Mouse (Mus musculus): Measurements from ENCODE around the gene Rundc3a.
"Not testable (repeated sequence)": the region's sequence is repeated elsewhere in the genome, so short reads cannot be mapped to it uniquely, and the experiment has no call there.

Gene Rundc3a

DNA sequence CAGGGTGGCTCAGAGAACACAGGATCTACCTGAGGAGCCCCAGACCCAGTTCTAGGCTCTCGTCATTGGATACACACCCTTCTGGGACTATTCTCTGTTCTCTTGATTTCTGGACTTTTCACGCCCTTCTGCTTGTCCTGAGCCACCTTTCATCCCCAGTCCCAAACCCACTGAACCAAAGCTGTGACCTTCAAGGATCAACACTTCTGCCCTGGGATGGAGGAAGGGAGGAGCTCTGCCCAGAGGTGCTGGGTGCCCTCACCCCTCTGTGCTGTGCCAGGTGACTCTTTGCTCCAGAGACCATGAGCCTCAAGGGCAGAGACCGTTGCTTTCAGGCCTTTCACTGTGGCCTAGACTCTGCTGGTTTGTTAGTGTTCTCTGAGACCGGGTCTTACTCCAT is 23.9 kb upstream of the Rundc3a start:
- no peak for DNase-seq

DNA sequence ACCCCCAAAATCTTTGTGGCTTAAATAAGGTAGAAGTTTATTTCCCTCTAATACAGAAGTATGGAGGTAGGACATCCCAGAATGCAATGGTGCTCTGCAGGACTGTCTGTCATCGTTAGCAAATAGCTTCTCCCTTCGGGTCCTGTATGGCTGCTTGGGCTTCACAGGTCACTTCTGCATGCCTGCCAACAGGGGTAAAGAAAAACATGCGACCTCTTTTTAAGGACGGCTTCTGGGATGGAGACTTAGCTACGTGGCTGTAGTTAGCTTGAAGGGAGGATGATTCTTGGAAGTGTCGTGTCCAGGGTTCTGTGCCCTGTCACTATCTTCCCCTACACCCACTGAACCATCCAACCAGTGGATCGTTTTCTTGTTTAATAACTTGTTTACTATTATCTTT is 22.9 kb upstream of the Rundc3a start:
- no peak for DNase-seq

DNA sequence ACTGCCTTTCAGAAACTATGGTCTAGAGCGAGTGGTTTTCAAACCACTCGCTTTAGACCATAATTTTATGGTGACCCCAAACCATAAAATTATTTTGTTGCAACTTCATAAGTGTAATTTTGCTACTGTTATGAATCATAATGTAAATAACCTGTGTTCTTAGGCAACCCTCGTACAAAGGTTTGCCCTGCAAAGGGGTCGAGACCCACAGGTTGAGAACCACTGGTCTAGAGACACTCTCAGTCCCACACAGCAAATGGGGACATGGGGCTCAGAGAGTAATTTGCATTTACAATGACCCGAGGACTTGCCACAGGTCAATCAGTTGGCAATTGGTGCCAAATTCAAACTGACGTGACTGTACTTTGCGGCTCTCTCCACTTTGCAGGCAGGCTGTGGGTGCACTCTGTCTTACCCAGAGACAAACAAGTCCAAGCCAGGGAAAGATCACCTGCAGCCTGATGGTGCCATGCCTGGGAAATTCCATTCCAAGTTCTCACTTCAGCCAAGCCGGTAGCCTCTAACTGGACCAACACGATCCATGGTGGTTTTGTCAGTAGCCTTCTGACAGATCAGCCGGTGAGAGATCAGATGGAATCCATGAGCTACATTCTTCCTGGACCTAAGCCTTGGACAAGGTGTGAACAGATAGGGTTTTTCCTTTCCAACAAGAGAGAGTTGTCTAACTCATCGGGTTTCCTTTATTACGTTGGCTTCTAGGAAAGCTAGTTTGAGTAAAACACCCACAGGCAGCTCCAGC is 21.1 kb upstream of the Rundc3a start:
- no peak for DNase-seq

DNA sequence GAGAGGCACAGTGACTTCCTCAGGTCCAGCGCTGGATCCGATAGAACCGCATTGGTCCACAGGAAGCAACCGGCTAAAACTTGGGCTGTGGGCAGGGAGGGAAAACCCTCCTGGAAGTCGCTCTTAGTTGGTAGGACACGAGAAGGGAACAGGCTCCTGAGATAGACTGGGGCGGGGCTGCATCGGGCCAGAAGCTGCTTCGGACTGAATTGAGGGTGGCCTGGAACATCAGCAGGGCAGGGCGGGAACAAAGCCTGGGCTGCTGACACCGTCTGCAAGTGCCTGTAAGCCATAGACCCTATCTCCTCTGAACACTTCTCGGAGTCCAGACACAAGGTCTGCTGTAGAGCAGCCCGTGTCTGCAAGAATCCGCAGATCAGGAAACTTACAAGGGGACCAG is 20.3 kb upstream of the Rundc3a start:
- DNase-seq, result no peak

DNA sequence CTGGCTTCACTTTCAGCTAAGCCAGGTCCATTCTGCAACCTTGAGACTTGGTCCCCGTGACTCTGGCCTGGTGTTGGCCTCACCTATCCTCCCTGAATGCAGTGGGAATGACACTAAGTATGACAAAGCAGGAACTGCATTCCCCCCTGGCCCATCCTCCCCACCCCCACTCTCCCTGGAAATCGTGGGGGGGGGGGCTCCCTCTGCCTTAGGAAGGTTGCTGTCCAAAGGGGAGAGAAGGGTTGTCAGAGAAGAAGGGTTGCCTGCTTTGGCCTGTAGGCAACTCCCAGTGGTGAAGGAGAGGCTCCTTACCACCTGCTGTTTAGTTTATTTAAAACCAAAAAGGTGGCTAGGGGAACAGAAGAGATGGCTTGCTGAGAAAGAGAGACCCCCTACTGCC is 19.6 kb upstream of the Rundc3a start:
- no peak for DNase-seq

DNA sequence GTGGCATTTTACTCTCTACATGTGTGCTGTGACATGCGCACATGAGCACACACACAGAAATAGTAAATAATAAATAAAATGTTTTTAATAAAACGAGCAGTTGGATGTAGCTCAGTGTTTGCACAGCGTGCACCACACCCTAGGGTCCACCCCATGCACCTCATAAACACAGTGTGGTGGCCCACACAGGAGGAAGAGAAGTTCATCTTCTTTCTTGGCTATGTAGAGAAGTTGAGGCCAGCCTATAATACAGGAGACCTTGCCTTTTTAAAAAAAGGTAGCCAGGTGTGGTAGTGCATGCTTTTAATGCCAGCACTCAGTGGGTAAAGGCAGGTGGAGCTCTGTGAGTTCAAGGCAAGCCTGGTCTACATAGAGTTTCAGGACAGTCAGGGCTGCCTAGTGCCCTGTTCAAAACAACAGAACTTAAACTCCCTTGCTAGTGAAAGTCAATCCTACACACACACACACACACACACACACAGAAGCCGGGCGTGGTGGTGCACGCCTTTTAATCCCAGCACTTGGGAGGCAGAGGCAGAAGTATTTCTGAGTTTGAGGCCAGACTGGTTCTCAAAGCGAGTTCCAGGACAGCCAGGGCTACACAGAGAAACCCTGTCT is 19.0 kb upstream of the Rundc3a start:
- no peak for DNase-seq

DNA sequence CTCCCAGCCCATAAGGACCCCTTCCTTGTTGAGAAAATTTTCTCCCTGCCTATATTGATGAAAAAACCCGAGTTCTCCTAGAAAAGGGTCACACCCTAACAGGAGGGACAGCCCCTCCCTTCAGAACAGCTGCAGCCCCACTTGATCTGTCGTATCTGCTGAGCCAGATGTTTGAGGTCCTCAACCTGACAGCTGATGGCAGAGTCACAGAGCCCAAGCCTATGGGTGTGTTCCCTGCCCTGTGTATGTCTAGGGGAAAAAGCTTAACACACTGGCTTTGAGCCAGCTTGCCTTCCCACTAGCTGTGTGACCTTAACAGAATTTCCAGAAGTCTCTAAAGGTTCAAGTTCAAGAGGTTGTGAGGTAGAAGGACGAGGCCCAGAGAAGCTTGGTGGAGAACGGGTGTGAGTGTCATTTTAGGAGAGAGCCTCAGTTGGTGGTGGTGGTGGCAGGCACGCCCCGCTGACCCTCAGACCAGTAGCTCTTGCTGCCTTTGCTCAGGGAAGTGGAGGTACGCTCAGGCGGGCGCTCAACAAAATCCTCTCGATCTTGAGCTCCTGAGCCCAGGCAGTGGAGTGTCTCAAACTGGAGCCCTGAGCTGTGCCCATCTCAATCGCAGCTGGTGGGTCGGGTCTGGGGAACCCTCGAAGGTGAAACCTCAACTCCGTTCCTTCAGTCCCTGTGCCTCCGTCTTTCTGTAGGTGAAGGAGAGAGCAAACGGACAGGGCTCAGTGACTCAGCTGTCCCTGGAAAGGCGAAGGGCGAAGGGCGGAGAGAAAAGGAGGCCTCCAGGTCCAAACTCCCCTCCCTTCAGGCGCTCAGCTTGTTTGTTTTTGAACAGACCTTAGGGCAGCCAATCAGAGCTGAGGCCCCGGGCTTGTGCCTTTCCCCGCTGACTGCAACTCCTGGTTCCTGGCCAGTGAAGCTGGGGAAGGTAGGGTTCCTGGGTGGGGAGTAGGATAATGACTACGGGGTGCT is 17.7 kb upstream of the Rundc3a start:
- DNase-seq, result peak; percentile 12

DNA sequence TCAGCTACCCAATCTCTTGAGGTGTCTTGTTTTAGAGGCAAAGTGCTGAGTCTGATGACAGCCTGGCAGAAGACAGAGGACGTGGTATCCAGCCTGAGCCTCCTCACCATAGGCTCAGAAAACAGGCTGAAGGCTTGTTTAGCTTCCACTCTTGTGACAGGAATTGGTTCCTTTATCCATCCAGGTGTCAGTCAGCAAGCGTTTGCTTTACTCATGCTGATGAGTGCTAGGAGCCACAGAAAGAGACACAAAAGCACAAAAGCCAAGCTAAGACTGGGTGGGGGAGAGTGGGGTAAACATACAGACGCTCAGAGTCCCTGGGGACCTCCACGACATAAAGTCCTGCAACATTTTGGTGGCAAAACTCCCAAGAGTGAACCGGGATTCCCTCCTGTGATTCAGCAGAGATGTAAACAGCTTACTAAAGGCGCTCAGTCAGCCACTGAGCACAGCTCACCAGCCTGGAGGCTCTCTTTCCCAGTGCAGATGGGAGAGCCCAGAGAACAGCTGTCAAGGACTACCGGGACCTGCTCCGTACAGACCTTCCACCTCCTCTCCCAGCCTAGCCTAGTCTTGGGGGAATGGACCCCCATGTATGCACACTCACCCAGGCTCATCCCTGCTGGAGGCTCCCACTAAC is 16.9 kb upstream of the Rundc3a start:
- DNase-seq, result no peak

DNA sequence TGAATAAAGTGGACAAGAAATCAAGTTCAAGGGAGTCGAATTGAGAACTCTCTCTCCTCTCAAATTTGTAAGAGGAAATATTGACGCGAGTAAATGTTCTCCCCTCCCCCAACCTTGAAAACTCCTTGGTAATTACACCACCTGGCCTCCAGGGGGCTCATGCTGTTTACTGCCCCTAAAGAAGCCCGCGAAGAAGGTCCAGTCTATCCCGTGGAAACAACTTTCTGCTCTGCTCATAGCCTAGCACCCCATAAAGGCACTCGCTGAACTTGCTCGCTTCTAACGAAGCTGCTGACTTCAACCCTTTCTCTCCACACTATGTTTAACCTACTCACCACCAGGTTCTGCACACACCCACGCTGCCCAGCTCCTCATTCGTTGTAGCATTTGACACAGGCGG is 16.0 kb upstream of the Rundc3a start:
- no peak for DNase-seq

DNA sequence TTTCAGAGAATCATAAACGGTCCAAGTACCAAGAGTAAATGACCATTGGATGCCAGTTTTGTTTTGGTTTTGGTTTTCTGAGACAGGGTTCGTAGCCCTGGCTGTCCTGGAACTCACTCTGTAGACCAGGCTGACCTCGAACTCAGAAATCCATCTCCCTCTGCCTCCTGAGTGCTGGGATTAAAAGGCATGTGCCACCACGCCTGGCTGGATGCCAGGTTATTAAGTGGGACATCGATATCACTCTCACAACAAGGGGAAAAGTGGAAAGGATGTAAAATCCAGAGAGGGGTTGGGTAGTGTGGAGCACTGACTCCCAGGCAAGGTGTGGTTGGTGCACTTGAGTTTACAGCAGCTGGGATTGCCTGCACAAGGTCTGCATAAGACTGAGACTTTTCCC is 13.1 kb upstream of the Rundc3a start:
- no peak for DNase-seq

DNA sequence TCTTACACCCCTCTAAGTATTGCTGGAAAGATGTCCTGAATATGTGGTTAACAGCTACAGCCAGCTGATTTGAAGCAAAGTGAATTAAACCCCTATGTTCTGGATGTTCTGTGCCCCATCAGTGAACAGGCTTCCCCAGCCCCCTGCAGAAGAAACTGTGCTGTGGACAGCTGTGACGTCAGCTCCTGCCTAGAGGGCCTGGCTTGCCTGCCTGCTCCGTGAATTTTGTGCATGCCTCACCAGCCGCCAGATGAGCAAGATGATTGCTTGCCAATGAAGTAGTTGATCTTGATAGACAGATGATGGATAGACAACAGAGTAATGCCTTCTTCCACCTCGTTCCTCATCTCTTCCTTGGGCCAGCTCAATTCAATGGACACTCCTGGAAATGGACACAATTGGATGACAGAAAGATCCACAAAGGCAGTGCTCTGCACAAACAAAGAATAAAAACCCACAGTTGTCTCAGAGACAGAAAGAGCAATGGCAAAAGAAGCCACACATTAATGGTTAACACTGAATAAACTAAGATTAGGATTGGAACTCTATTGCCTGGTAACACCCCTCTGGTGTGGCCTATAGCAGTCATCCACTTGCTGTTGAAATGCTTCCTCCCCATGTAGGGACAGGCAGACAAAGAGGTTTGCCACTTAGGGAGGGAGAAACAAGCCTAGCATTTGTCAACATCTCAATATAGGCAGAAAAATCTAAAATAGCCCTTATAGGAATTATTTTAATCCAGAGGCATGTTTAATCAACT is 11.7 kb upstream of the Rundc3a start:
- no peak for DNase-seq

DNA sequence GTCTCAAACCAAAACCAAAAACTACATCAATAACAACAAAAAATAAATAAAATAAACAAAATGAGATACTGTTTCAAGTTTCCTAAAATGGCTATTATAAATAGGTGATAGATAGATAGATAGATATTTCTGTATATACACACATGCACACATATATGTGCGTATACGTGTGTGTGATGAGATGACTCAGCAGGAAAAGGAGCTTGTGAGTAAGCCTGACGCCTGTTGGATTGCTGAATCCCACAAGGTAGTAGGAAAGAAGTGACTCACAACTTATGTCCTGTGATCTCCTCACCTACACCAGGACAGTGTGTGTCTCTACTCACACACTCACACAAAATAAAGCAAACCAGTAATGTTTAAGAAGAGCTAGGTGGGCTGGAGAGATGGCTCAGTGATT is 10.4 kb upstream of the Rundc3a start:
- DNase-seq, result no peak

DNA sequence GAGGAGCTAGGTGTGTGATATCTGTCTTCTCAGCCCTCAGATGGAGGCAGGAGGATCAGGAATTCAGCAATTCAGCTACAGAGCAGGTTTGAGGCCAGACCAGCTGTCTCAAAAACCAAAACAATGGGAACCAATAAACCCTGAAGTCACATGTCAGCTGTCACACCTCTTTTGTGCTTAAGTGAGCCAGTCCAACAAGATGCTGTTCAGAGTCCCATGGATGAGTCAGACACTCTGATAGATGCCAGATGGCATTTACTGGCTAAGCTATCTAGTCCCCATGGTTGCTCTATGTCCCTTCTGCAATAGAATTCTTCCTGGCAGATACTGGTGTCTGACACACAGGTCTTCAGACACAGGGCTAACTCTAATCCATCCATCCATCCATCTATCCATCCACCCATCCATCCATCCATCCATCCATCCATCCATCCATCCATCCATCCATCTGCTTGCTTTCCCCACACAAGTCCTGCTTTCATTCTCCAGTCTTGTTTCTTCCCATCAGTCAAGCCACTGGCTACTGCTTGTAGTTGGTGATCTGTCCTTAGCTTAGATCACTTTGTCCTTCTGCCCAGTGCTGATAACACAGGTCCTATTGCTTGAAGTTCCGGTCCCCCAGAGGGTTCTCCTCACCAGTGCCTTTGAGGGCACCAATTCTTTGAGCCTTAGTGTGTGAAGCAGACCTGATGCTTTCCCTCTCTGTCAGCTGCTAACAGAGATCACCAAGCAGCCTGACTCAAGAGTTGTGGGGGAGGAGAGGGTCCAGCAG is 9.7 kb upstream of the Rundc3a start:
- no peak for DNase-seq

DNA sequence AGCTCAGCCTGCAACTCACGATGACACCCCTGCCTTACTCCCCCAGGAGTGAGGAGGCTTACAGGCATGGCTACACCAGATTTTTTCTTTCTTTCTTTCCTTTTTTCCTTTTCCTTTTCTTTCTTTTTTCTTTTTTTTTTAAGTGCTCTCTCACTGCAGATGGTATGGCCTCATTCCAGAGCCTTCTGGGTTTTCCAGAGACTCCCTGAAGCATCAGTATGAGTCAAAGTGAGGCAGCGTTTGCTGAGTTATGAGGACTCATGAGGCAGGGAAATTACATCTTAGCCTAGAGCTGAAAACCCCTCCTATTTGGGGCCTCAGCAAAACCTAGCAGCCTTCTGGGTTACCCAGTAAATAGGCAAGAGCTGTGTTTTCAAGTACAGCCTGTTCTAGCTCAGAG is 8.8 kb upstream of the Rundc3a start:
- DNase-seq, result no peak

DNA sequence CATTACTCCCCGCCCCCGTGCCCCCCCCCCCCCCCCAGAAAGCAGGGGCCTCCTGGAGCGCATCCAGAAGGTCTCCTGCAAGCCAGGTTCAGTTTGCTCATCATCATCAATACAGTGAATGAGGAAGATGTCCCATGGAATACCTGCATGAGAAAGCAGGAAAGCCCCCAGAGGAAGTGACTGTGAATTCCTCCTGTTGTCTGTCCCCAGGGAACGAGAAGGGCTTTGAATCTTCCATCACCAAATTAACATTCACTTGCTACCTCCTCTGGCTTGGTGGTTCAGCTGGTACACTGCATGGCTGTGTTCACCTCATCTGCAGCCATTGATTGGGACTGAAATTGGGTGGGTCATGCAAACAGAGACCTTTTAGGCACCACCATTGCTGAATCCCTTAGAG is 8.1 kb upstream of the Rundc3a start:
- DNase-seq, result no peak

DNA sequence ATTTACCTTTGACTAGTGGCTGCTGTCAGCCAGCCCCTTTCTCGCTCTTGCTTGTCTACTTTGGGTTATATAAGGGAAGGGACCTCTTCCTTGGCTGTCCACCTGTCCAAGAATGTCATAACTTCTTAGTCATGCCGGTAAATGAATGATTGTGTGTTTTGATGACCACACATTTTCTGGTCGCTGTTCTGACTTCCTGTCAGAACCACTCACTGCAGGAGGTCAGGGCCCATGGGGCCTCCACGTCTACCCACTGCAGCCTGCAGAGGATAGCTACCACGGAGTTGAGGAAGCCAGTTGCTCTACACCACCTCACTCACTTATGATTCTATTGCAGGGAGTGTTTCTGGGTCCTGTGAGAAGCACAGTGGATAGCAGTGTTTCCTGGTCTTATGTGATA is 7.1 kb upstream of the Rundc3a start:
- DNase-seq, result no peak

DNA sequence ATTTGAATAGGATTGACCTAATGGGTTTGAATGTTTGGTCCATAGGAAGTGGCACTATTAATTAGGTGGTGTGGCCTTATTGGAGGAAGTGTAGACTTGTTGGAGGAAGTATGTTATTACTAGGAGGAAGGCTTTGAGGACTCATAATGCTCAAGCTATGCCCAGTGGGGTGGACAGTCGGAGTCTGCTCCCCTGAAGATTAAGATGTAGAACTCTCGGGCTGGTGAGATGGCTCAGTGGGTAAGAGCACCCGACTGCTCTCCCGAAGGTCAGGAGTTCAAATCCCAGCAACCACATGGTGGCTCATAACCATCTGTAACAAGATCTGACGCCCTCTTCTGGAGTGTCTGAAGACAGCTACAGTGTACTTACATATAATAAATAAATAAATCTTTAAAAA is 3.8 kb upstream of the Rundc3a start:
- not testable (repeated sequence) for DNase-seq

DNA sequence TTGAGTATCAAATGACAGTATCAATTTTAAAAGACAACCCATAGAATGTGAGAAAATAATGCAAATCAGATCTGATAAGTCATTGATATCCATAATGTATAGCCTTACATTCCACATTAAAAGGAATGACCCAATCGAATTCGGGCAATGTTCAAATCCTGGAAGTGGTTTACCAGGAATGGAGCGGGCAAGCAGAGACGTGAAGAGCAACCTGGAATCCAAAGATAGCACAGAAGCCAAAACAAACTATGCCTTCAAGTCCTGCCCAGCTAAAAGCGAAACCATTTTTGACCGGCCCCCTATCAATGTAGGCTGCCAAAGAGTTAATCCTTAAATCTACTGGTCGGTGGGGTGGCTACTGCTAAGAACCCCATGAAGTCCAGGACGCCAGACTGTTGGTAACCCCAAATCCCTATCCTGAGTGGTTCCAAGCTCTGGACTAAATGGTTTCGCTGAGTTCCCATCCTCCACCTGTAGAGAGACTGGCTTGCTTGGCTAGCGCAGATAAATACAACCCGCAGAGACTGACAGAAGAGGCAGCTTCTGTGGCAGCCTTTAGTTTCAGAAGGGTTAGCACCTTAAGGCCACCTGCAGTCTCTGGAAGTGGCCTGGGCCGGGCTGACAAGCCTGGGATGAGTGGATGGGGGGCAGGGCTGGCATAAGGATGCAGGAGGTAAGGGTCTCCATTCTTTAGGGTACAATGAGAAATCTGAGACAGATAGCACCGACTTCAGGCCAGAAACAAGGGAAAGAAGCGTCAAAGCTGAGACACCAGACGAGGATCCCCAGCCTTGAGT is 564 bp upstream of the Rundc3a start:
- DNase-seq, result no peak

DNA sequence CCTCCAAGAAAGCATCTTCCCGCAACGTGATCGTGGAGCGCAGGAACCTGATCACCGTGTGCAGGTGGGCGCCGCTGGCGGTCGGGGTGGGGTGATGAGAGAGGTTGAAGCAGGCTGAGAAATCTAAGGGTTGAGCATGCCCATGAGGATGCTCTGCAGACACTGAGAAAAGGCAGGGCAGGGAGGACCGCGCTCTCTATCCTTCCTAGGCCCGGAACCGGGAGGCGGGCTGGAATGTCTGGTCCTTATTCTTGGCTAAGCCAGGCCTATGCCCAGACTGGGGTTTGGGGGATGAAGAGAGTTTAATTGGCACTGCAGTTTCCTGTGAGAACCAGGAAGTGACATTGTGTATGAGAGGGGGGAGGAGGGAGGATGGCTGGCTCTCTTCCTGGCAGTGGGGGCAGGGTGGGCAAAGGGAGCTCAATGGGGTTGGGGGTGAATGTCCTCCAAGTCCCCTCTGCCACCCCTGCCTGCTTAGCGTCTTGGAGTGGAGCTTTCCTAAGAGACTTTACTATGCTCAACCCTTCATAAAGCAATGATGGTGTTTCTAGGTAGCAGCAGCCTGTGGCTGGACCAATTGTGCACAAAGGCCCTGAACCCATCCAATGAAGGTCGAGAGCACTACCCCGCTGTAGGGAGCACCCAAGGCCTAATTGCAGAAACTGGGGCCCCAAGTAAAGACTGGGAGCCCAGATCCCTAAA is 667 bp downstream of the Rundc3a start:
- no peak for DNase-seq

Measured in lung, postnatal 14 days (tissue).